Mouse (Mus musculus): ENCODE measurements around the gene Cxxc4.

GRCm38 (mm10) chr3:134221002-134221401, 15.3 kb upstream of the Cxxc4 start:
- TF ChIP-seq POLR2A (IDR thresholded peaks at IDR 0.05; ENCODE audit: insufficient read depth, low read depth, low read length) (no peak), CTCF (IDR thresholded peaks at IDR 0.05; ENCODE audit: insufficient read depth, low read depth, low read length) (no peak)

All from olfactory bulb, adult 2 months (tissue).